Mouse (Mus musculus) heart, adult 2 months (tissue): ENCODE data around the gene Adam11. TPM values are rescaled to one million over a fixed set of nuclear protein-coding genes. Genes with fewer than 3 reads are reported as not detected.

Experiments used
- DNase-seq, 2 experiments: peaks; one replicate each; pipeline ENCODE4 v3.0.0; 2021
- H3K27ac ChIP-seq: fragments of 200-600 bp; 2 replicates; pipeline ENCODE4 v1.8.1; 2022
- H3K27me3 ChIP-seq: fragments of 200-500 bp; 2 replicates; pipeline ENCODE4 v1.6.1; 2012; ENCODE audit warnings: mild to moderate bottlenecking, low read length, inconsistent platforms, mixed read lengths; ENCODE audit not compliant: control insufficient read depth, insufficient read depth
- H3K36me3 ChIP-seq: fragments of 200-500 bp; 2 replicates; pipeline ENCODE4 v1.6.1; 2012; ENCODE audit warnings: low read length, inconsistent platforms; ENCODE audit not compliant: control insufficient read depth, insufficient read depth
- H3K4me1 ChIP-seq: fragments of 200-500 bp; 2 replicates; pipeline ENCODE4 v1.6.1; 2011; ENCODE audit warnings: low read length; ENCODE audit not compliant: control insufficient read depth, insufficient read depth
- H3K4me3 ChIP-seq: fragments of 200-600 bp; 2 replicates; pipeline ENCODE4 v1.8.1; 2022
- H3K79me2 ChIP-seq: fragments of 200-500 bp; replicated peaks from 2 replicates; pipeline ENCODE4 v1.6.1; 2012; ENCODE audit warnings: mild to moderate bottlenecking, inconsistent platforms, low read length, moderate library complexity, mixed read lengths; ENCODE audit not compliant: control insufficient read depth, insufficient read depth
- H3K9ac ChIP-seq: fragments of 200-500 bp; 2 replicates; pipeline ENCODE4 v1.6.1; 2012; ENCODE audit warnings: low read depth, mild to moderate bottlenecking, control low read depth, inconsistent platforms, low read length, mixed read lengths
- CTCF ChIP-seq: fragments of 200-600 bp; IDR thresholded peaks from 2 replicates; pipeline ENCODE4 v1.8.1; 2022; ENCODE audit warnings: antibody characterized with exemption, mild to moderate bottlenecking, moderate library complexity
- EP300 ChIP-seq: fragments of 200-500 bp; IDR thresholded peaks from 2 replicates; pipeline ENCODE4 v1.6.1; 2011; ENCODE audit warnings: low read depth, low read length, control low read depth; ENCODE audit not compliant: insufficient read depth
- POLR2A ChIP-seq: fragments of 200-500 bp; IDR thresholded peaks from 2 replicates; pipeline ENCODE4 v1.6.1; 2011; ENCODE audit warnings: mild to moderate bottlenecking, low read depth, low read length, control low read depth; ENCODE audit not compliant: insufficient read depth
- WGBS: fragments of 180-500 bp; shearing (Covaris S2); methylation state at CpG from one replicate; pipeline ENCODE4 v1.1.7; 2018; 5-methylcytosine and 5-hydroxymethylcytosine counted together
- intact Hi-C: fragments of 180-260 bp; cut with DNase I; formaldehyde crosslinking; loops from one replicate; pipeline ENCODE4 v1.15.1; 2025
- polyA plus RNA-seq: library from polyadenylated mRNA; depleted of rRNA; stranded (reverse); fragments of >200 nt; gene quantifications from 2 replicates; pipeline ENCODE4 v1.2.3, GENCODE M21; 2012
- total RNA-seq, 2 experiments: library from RNA; stranded (reverse); gene quantifications; 2 replicates each; pipeline ENCODE4 v1.2.3; 2021

The Adam11 gene
- total and polyA plus RNA-seq, 3 experiments, result 3.4 to 12.5 (median 4.9) TPM

DNA sequence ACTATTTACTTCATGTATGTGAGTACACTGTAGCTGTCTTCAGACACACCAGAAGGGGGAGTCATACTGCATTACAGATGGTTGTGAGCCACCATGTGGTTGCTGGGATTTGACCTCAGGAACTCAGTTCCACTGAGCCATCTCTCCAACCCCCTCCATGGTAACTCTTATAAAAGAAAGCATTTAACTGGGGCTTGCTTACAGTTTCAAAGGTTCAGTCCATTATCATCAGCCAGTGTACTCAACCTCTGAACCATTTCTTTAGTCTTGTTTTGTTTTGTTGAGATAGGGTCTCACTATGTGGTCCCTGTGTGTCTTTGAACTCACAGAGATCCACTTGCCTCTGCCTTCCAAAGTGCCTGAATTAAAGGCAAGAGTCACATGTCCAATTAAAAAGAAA is 53.6 kb downstream of the Adam11 start:
- no peak for DNase-seq
- H3K79me2 ChIP-seq, result peaks cover 5% of the 10 kb centered on the region
- no peaks in the 10 kb centered on the region; the same call in 1 of the 2 replicates for H3K27me3 ChIP-seq
- H3K36me3 ChIP-seq, result peaks cover 20% of the 10 kb centered on the region
- intact Hi-C loops, result no loop called here
- TF ChIP-seq CTCF, result peak; percentile 23
- no peak for TF ChIP-seq POLR2A
- no peak for TF ChIP-seq EP300
- no peak overlapping the region for H3K4me3 ChIP-seq
- peaks cover 13% of the 10 kb centered on the region for H3K4me1 ChIP-seq
- no peak overlapping the region for H3K9ac ChIP-seq
- H3K27ac ChIP-seq, result no peak overlapping the region

DNA sequence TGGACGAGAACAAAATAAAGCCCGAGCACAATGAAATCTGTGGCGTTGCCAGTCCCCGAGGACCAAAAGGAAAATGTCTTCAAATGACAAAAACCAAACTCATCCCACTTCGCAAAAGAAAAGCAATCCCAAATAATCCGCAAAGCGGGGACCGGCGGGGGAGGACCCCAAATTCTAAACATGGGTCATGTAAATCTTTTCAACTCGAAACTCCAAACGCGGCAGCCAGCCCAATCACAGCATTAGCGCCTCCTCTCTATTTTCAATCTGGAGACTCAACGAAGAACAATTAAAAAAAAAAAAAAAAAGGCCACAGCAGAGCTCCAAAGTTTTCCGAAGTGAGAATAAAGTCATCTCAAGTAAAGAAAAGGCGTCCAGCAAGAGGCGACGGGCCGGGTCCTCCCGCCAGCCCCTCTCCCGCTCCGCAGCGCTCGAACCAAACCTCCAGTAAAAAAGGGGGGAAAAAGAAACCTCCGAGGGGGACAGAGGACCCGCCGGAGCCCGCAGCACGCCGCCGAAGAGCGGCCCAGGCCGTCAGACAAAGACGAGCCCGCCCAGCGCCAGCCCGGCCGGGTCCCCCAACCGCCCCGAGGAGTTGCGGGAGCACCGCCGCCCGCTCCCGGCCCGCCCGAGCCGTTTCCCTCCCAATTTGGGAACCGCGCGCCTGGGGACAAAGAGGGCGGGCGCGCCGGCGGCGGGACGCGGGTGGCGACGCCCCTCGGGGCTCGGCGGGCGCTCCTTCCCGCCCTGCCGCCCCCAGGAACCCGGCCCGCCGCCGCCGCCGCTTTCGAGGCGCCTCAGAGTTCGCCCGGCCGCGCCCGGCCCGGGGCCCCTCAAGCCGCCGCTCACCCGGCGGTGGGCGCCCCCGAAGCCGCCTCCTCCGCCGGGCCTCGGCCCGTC is 57.1 kb downstream of the Adam11 start:
- peaks cover 7% of the 10 kb centered on the region for H3K4me1 ChIP-seq
- TF ChIP-seq CTCF, result 0 out of 2 replicates have a peak, but pooled peaks have one; percentile 10
- no peak for TF ChIP-seq POLR2A
- DNase-seq, result peak; percentile 65 to 77

DNA sequence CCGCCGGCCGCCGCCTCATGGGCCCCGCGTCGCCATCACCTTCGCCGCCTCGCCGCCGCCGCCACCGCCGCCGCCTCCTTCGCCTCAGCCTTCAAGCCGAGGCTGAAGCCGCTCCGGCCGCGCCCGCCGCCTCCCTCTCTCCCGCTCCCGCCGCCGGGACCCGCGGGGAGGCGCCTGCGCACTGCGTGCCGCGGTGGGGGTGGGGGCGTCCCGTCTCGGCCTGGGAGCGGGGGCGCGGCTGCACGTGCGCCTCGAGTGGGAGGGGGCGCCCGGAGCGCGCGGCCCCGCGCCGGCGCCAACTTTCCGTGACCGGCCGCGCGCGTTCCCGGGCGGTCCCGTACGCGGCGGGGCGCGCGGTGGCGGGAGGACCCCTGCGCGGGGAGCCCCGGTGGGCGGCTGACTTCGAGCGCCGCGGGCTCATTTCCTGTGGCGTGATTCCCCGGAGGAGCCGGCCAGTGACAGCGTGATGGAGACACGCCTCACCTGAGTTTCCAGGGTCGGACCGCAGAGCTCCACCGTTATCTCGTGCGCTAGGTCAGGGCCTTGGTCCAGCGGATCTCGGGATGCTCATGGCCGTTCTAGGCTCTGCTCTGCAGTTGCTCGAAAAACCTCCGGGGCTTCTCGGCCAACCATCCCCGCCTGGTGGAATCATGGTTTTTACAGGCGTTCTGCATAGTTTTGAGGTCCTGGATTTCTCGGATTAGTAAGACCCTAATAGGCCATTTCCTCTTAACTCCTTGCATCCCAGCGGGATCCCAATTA is 58.0 kb downstream of the Adam11 start, which contains the start of gene Gjc1:
Gene Gjc1, minus strand, starts transcription at position 680 of the 762 bp plus-strand sequence.
- intact Hi-C loops, result loop anchor here (1.0 kb wide), 1 partner anchor 42 kb away; no protein-coding TSS in a partner anchor
- TF ChIP-seq POLR2A (0 out of 2 replicates have a peak, but pooled peaks have one; percentile 19), CTCF (peak; percentile 50), EP300 (peak; percentile 39; the same call in 1 of the 2 replicates)
- Histone ChIP-seq H3K27ac (peak within 1 kb of the TSS; percentile 93), H3K4me3 (peak within 1 kb of the TSS; percentile 64), H3K4me1 (peaks cover 7% of the 10 kb centered on the region), H3K27me3 (no peaks in the 10 kb centered on the region), H3K36me3 (peaks cover 7% of the 10 kb centered on the region; the same call in 1 of the 2 replicates), H3K9ac (peak within 1 kb of the TSS; percentile 100), H3K79me2 (no peaks in the 10 kb centered on the region; the same call in 1 of the 2 replicates)
- DNase-seq, result peak; percentile 83 to 88
- WGBS, result 1% methylated on average over 83 of the region's 97 CpGs

More for the DNA sequence above, 57.1 kb downstream of the Adam11 start:
- Histone ChIP-seq H3K9ac (peak overlapping the region; percentile 100), H3K79me2 (peaks cover 2% of the 10 kb centered on the region), H3K4me3 (peak overlapping the region; percentile 64), H3K27ac (peak overlapping the region; percentile 93), H3K27me3 (no peaks in the 10 kb centered on the region), H3K36me3 (peaks cover 10% of the 10 kb centered on the region)
- WGBS, result under 1% methylated on average over 92 of the region's 92 CpGs
- intact Hi-C loops, result loop anchor here (1.0 kb wide), 2 partner anchors 38 to 41 kb away; no protein-coding TSS in a partner anchor

DNA sequence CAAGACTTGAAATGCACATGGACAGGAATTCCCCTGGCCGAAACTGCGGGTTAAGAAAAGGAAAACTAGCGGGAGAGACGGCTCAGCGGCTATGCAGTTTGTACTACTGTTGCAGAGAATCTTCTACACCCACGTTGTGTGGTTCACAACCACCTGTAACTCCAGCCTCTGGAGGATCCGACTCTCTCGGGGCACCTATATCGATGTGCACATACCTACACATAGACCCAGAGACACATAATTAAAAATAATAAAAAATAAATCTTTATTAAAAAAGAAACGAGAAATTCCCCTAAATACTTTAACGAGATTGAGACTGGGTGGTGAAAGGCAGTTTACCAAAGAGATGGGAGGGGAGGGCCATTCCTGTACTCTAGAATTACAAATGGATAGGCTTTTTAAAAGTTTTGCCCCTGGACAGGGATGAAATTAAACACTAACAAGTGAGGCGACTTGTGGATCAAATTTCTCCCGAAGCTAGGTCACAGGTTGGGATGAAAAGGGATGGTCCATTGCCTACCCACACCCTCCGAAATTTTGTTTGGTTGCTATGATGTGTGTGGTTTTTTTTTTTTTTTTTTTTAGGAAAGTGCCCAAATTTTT is 58.6 kb downstream of the Adam11 start:
- Histone ChIP-seq H3K4me3 (peak overlapping the region; percentile 64), H3K9ac (peak overlapping the region; percentile 100; the same call in 1 of the 2 replicates), H3K4me1 (peaks cover 7% of the 10 kb centered on the region), H3K79me2 (no peaks in the 10 kb centered on the region; the same call in 1 of the 2 replicates), H3K27me3 (0 out of 2 replicates have a peak, but pooled peaks cover 1% of the 10 kb centered on the region), H3K27ac (peak overlapping the region; percentile 93), H3K36me3 (peaks cover 7% of the 10 kb centered on the region; the same call in 1 of the 2 replicates)
- TF ChIP-seq CTCF, result no peak
- intact Hi-C loops, result loop anchor here (1.0 kb wide), 1 partner anchor 43 kb away; no protein-coding TSS in a partner anchor
- 28% methylated on average over 14 of the region's 14 CpGs for WGBS
- no peak for DNase-seq

DNA sequence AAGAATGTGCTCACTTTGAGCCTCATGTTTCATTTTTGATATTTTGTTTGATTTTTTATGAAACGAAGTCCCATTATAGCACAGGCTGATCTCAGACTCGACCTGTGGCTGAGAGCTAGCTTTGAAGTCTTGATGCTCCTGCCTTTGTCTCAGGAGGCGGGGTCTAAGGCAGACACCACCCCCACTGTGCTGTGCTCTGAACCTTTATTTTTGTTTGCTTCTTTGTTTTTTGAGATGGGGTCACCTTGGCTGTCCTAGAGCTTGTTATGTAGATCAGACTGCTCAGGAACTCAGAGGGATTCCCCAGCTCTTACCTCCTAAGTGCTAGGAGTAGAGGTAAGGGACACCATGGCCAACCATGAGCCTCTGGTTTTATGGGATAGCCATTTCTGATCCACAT is 59.2 kb downstream of the Adam11 start:
- 67% methylated on average over 3 of the region's 3 CpGs for WGBS
- H3K9ac ChIP-seq, result no peak overlapping the region
- TF ChIP-seq EP300 (no peak), POLR2A (no peak), CTCF (no peak)
- peaks cover 7% of the 10 kb centered on the region for H3K4me1 ChIP-seq
- intact Hi-C loops, result no loop called here
- peaks cover 7% of the 10 kb centered on the region; the same call in 1 of the 2 replicates for H3K36me3 ChIP-seq
- no peak overlapping the region for H3K27ac ChIP-seq
- no peaks in the 10 kb centered on the region; the same call in 1 of the 2 replicates for H3K79me2 ChIP-seq
- no peak overlapping the region for H3K4me3 ChIP-seq
- DNase-seq, result no peak
- H3K27me3 ChIP-seq, result 0 out of 2 replicates have a peak, but pooled peaks cover 1% of the 10 kb centered on the region
